Mouse (Mus musculus) gonadal fat pad, adult 2 months (tissue): ENCODE results near the gene Spata5. TPM values are rescaled to one million over a fixed set of nuclear protein-coding genes. Genes with fewer than 3 reads are reported as not detected.

Experiments
- DNase-seq: peaks from one replicate; pipeline ENCODE4 v3.0.0-alpha.2; 2012; ENCODE audit warnings: low read depth
- polyA plus RNA-seq: library from polyadenylated mRNA; depleted of rRNA; stranded (reverse); fragments of >200 nt; gene quantifications from 2 replicates; pipeline ENCODE4 v1.2.3, GENCODE M21; 2012

Spata5 gene
- polyA plus RNA-seq, 1 experiment = 2.9 TPM

- no peak for DNase-seq
Measured at GRCm38 (mm10) chr3:37420641-37421040, 945 bp downstream of the Spata5 start.

- DNase-seq = no peak
Measured at GRCm38 (mm10) chr3:37421179-37421578, 1.5 kb downstream of the Spata5 start.

GRCm38 (mm10) chr3:37426069-37426468 is 6.4 kb downstream of the Spata5 start:
- peak; percentile 61 for DNase-seq

GRCm38 (mm10) chr3:37430359-37430758 is 10.7 kb downstream of the Spata5 start:
- DNase-seq = no peak

- no peak for DNase-seq
Measured at GRCm38 (mm10) chr3:37439770-37440169, 20.1 kb downstream of the Spata5 start.

GRCm38 (mm10) chr3:37443409-37443808 is 23.7 kb downstream of the Spata5 start:
- DNase-seq = no peak

GRCm38 (mm10) chr3:37455992-37456391 is 36.3 kb downstream of the Spata5 start:
- no peak for DNase-seq

GRCm38 (mm10) chr3:37468170-37468569 is 48.5 kb downstream of the Spata5 start:
- no peak for DNase-seq

GRCm38 (mm10) chr3:37469353-37469752 is 49.7 kb downstream of the Spata5 start:
- DNase-seq = no peak

- DNase-seq = no peak
Measured at GRCm38 (mm10) chr3:37470867-37471266, 51.2 kb downstream of the Spata5 start.

- no peak for DNase-seq
Measured at GRCm38 (mm10) chr3:37472461-37472860, 52.8 kb downstream of the Spata5 start.

GRCm38 (mm10) chr3:37476485-37476884 is 56.8 kb downstream of the Spata5 start:
- DNase-seq = no peak

GRCm38 (mm10) chr3:37477438-37478188 is 57.9 kb downstream of the Spata5 start:
- no peak for DNase-seq

GRCm38 (mm10) chr3:37479771-37480170 is 60.1 kb downstream of the Spata5 start:
- DNase-seq = no peak

GRCm38 (mm10) chr3:37481295-37481694 is 61.6 kb downstream of the Spata5 start:
- DNase-seq = no peak

GRCm38 (mm10) chr3:37482720-37483119 is 63.0 kb downstream of the Spata5 start:
- no peak for DNase-seq

GRCm38 (mm10) chr3:37483709-37484265 is 64.1 kb downstream of the Spata5 start:
- no peak for DNase-seq

GRCm38 (mm10) chr3:37487639-37488038 is 67.9 kb downstream of the Spata5 start:
- DNase-seq = no peak

- DNase-seq = no peak
Measured at GRCm38 (mm10) chr3:37488173-37488572, 68.5 kb downstream of the Spata5 start.

GRCm38 (mm10) chr3:37490025-37490424 is 70.3 kb downstream of the Spata5 start:
- DNase-seq = no peak

- no peak for DNase-seq
Measured at GRCm38 (mm10) chr3:37500939-37501338, 81.2 kb downstream of the Spata5 start.

GRCm38 (mm10) chr3:37502552-37502951 is 82.9 kb downstream of the Spata5 start:
- no peak for DNase-seq

- DNase-seq = no peak
Measured at GRCm38 (mm10) chr3:37503846-37504245, 84.2 kb downstream of the Spata5 start.
